Mouse (Mus musculus) mammary gland, adult 2 months (tissue): ENCODE measurements around the gene Lrit2. TPM values are rescaled to one million over a fixed set of nuclear protein-coding genes. Genes with fewer than 3 reads are reported as not detected.

Experiments
- polyA plus RNA-seq: library from polyadenylated mRNA; depleted of rRNA; stranded (reverse); fragments of >200 nt; gene quantifications from 2 replicates; pipeline ENCODE4 v1.2.3, GENCODE M21; 2012; ENCODE audit warnings: low replicate concordance; rRNA removed

Gene Lrit2
- 0.04 TPM in 1 of 2 replicates, not detected in the other for polyA plus RNA-seq

GRCm38 (mm10) chr14:37067629-37068028 is at the start of gene Lrit2:
Gene Lrit2 (plus strand): TSS chr14:37067929.

GRCm38 (mm10) chr14:37048914-37049410 is 18.8 kb upstream of the Lrit2 start, which contains the start of gene Rgr:
Gene Rgr (minus strand): TSS chr14:37048964.

GRCm38 (mm10) chr14:37097956-37098530 is 30.3 kb downstream of the Lrit2 start, which contains the start of gene Cdhr1:
Gene Cdhr1 (minus strand): TSS chr14:37098347.

GRCm38 (mm10) chr14:37113922-37114321 is 46.2 kb downstream of the Lrit2 start, which contains the start of gene 2610528A11Rik:
Gene 2610528A11Rik (minus strand): TSS chr14:37114022.

Other genes with a start within 250 kb of the Lrit2 start
- 18.1 and 37.8 TPM in 2 replicates for gene Ccser2, start 99.2 kb upstream of the Lrit2 start, polyA plus RNA-seq
- 1.6 and 1.8 TPM in 2 replicates for gene Rgr, start 19.0 kb upstream of the Lrit2 start, polyA plus RNA-seq
- 0.03 and 0.05 TPM in 2 replicates for gene Lrit1, start 13.1 kb upstream of the Lrit2 start, polyA plus RNA-seq
- gene Cdhr1, start 30.4 kb downstream of the Lrit2 start, polyA plus RNA-seq: 1.4 TPM in 2 replicates
- 4.3 and 5.8 TPM in 2 replicates for gene 2610528A11Rik, start 46.1 kb downstream of the Lrit2 start, polyA plus RNA-seq
- gene Ghitm, start 67.3 kb downstream of the Lrit2 start, polyA plus RNA-seq: 131 and 291 TPM in 2 replicates